Mouse (Mus musculus): ENCODE data around the gene Vwa5a.

Vwa5a gene

DNA sequence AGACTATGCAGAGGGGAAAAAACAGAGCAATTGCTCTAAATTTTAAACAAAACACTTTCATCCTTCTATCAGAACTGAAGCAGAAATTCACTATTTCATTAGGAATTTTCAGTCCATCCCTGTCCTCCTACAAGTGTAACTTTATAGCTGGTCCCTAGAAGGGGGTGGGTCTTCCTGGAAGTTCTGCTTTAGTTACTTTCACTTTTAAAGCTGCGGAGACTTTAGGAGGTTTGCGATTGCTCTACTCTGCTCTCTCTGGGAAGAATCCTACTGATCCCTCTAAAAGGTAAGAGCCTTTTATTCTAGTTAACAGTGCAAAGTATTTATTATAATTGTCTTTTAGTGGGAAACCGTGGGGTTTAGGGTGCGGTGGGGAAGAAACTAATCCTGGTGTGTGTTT, at the start of gene Vwa5a:
TSS of gene Vwa5a (plus strand) at position 167 of the 400 bp plus-strand sequence.
- no peak for DNase-seq (ENCODE audit: extremely low spot score, low read depth, low spot score)

- DNase-seq (ENCODE audit: extremely low spot score, low read depth, low spot score), result no peak
Observed at GRCm38 (mm10) chr9:38672887-38673286, 45.2 kb upstream of the Vwa5a start.

- no peak for DNase-seq (ENCODE audit: extremely low spot score, low read depth, low spot score)
Observed at GRCm38 (mm10) chr9:38674501-38674900, 43.6 kb upstream of the Vwa5a start, which contains the start of gene Olfr918. Gene Olfr918, minus strand, starts transcription at chr9:38674601.

- no peak for DNase-seq (ENCODE audit: extremely low spot score, low read depth, low spot score)
Observed at GRCm38 (mm10) chr9:38718927-38719441, 916 bp downstream of the Vwa5a start.

- DNase-seq (ENCODE audit: extremely low spot score, low read depth, low spot score), result no peak
Observed at GRCm38 (mm10) chr9:38724044-38724443, 6.0 kb downstream of the Vwa5a start.

- no peak for DNase-seq (ENCODE audit: extremely low spot score, low read depth, low spot score)
Observed at GRCm38 (mm10) chr9:38728218-38728617, 10.2 kb downstream of the Vwa5a start.

- DNase-seq (ENCODE audit: extremely low spot score, low read depth, low spot score), result no peak
Observed at GRCm38 (mm10) chr9:38741408-38741807, 23.3 kb downstream of the Vwa5a start.

- no peak for DNase-seq (ENCODE audit: extremely low spot score, low read depth, low spot score)
Observed at GRCm38 (mm10) chr9:38744619-38745315, 26.7 kb downstream of the Vwa5a start.

DNA sequence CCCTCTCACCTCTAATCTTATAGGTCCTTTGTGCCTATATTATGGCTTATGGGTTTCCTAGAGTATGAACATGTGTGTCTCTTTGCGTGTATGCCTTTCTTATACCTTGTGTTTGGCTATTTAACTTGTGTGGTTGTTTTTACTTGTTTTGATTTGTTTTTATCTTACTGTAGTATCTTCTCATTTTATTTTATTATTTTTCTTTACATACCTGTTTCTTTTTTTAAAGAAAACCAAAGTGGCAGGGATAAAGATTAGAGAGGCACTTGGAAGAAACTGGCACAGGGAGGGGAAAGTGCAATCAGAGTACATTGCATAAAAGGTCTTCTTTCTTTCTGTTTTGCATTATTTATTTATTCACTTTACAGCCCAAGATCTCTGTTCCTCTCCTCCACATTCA, 33.9 kb downstream of the Vwa5a start, which contains the start of gene Olfr920:
TSS of gene Olfr920 (plus strand) at position 301 of the 400 bp plus-strand sequence.
- no peak for DNase-seq (ENCODE audit: extremely low spot score, low read depth, low spot score)

GRCm38 (mm10) chr9:38772768-38773167, 54.7 kb downstream of the Vwa5a start, which contains the start of gene Olfr921:
Gene Olfr921, plus strand, starts transcription at chr9:38773068.
- DNase-seq (ENCODE audit: extremely low spot score, low read depth, low spot score), result no peak

- no peak for DNase-seq (ENCODE audit: extremely low spot score, low read depth, low spot score)
Observed at GRCm38 (mm10) chr9:38792689-38793088, 74.6 kb downstream of the Vwa5a start.

All from hindlimb bud, embryonic 11.5 days (tissue).